Mouse (Mus musculus) monocyte, adult 2 months (primary cell): Measurements from ENCODE around the gene Gm26602.

Source experiments
- DNase-seq, 2 experiments: peaks; one replicate each; pipeline ENCODE4 v3.0.0; 2022; ENCODE audit warnings: low spot score in 2 of 2, low read depth in 1 of 2

Gene Gm26602

GRCm38 (mm10) chr10:79931797-79932196, 21.1 kb downstream of the Gm26602 start:
- DNase-seq = no peak

GRCm38 (mm10) chr10:79932736-79933135, 22.1 kb downstream of the Gm26602 start:
- no peak for DNase-seq

- no peak for DNase-seq
Observed at GRCm38 (mm10) chr10:79933145-79933679, 22.6 kb downstream of the Gm26602 start.

GRCm38 (mm10) chr10:79933861-79934260, 23.2 kb downstream of the Gm26602 start:
- DNase-seq = no peak

GRCm38 (mm10) chr10:79934272-79934721, 23.6 kb downstream of the Gm26602 start:
- DNase-seq = no peak

GRCm38 (mm10) chr10:79934794-79935569, 24.3 kb downstream of the Gm26602 start:
- DNase-seq = no peak

GRCm38 (mm10) chr10:79936284-79936910, 25.7 kb downstream of the Gm26602 start:
- DNase-seq = no peak

- peak; percentile 59 to 66 for DNase-seq
Observed at GRCm38 (mm10) chr10:79936911-79937441, 26.3 kb downstream of the Gm26602 start.

- DNase-seq = no peak
Observed at GRCm38 (mm10) chr10:79937775-79938526, 27.3 kb downstream of the Gm26602 start.

- DNase-seq = peak; percentile 73 to 79
Observed at GRCm38 (mm10) chr10:79940749-79941148, 30.1 kb downstream of the Gm26602 start.

GRCm38 (mm10) chr10:79942988-79943387, 32.3 kb downstream of the Gm26602 start:
- DNase-seq = no peak

- no peak for DNase-seq
Observed at GRCm38 (mm10) chr10:79943471-79943901, 32.8 kb downstream of the Gm26602 start.

- DNase-seq = no peak
Observed at GRCm38 (mm10) chr10:79945507-79946234, 35.0 kb downstream of the Gm26602 start.

- DNase-seq = no peak
Observed at GRCm38 (mm10) chr10:79946752-79947322, 36.2 kb downstream of the Gm26602 start.

GRCm38 (mm10) chr10:79947502-79947901, 36.8 kb downstream of the Gm26602 start:
- DNase-seq = no peak

GRCm38 (mm10) chr10:79949873-79950272, 39.2 kb downstream of the Gm26602 start:
- no peak for DNase-seq

- DNase-seq = no peak
Observed at GRCm38 (mm10) chr10:79950661-79951060, 40.0 kb downstream of the Gm26602 start.

GRCm38 (mm10) chr10:79953946-79954345, 43.3 kb downstream of the Gm26602 start:
- no peak for DNase-seq

GRCm38 (mm10) chr10:79955691-79956090, 45.0 kb downstream of the Gm26602 start:
- DNase-seq = no peak

- no peak for DNase-seq
Observed at GRCm38 (mm10) chr10:79956643-79957154, 46.0 kb downstream of the Gm26602 start.
